Mouse (Mus musculus) cerebellum, adult 18-20 months (tissue): ENCODE measurements around the gene Myo5c.
"Not testable (repeated sequence)": the region's sequence is repeated elsewhere in the genome, so short reads cannot be mapped to it uniquely, and the experiment has no call there.

Source experiments
- DNase-seq, 2 experiments: peaks; one replicate each; pipeline ENCODE4 v3.0.0; 2021

The Myo5c gene

GRCm38 (mm10) chr9:75246080-75246930 lies 14.5 kb downstream of the Myo5c start:
- DNase-seq: no peak

GRCm38 (mm10) chr9:75247870-75248269 lies 16.1 kb downstream of the Myo5c start:
- no peak for DNase-seq

GRCm38 (mm10) chr9:75248359-75248758 lies 16.5 kb downstream of the Myo5c start:
- DNase-seq: no peak

- DNase-seq: no peak
Observed at GRCm38 (mm10) chr9:75248874-75249273, 17.1 kb downstream of the Myo5c start.

GRCm38 (mm10) chr9:75253158-75253557 lies 21.3 kb downstream of the Myo5c start:
- DNase-seq: not testable (repeated sequence)

- DNase-seq: no peak
Observed at GRCm38 (mm10) chr9:75253766-75254165, 21.9 kb downstream of the Myo5c start.

- DNase-seq: no peak
Observed at GRCm38 (mm10) chr9:75254196-75254955, 22.6 kb downstream of the Myo5c start.

- DNase-seq: no peak
Observed at GRCm38 (mm10) chr9:75255820-75256545, 24.2 kb downstream of the Myo5c start.

GRCm38 (mm10) chr9:75258792-75259191 lies 27.0 kb downstream of the Myo5c start:
- DNase-seq: no peak

GRCm38 (mm10) chr9:75259656-75260055 lies 27.8 kb downstream of the Myo5c start:
- no peak for DNase-seq

- no peak for DNase-seq
Observed at GRCm38 (mm10) chr9:75261332-75261872, 29.6 kb downstream of the Myo5c start.

GRCm38 (mm10) chr9:75262235-75262826 lies 30.5 kb downstream of the Myo5c start:
- DNase-seq: no peak

- no peak for DNase-seq
Observed at GRCm38 (mm10) chr9:75264008-75264718, 32.3 kb downstream of the Myo5c start.

GRCm38 (mm10) chr9:75267147-75267546 lies 35.3 kb downstream of the Myo5c start:
- no peak for DNase-seq

GRCm38 (mm10) chr9:75270382-75270781 lies 38.6 kb downstream of the Myo5c start:
- no peak for DNase-seq

- no peak for DNase-seq
Observed at GRCm38 (mm10) chr9:75271539-75271938, 39.7 kb downstream of the Myo5c start.

GRCm38 (mm10) chr9:75273646-75274045 lies 41.8 kb downstream of the Myo5c start:
- no peak for DNase-seq

- no peak for DNase-seq
Observed at GRCm38 (mm10) chr9:75274486-75274885, 42.7 kb downstream of the Myo5c start.

- DNase-seq: no peak
Observed at GRCm38 (mm10) chr9:75275051-75275450, 43.2 kb downstream of the Myo5c start.

- DNase-seq: peak; percentile 64 to 66
Observed at GRCm38 (mm10) chr9:75280814-75281213, 49.0 kb downstream of the Myo5c start.

- DNase-seq: no peak
Observed at GRCm38 (mm10) chr9:75282179-75282578, 50.4 kb downstream of the Myo5c start.

GRCm38 (mm10) chr9:75282830-75283229 lies 51.0 kb downstream of the Myo5c start:
- DNase-seq: peak; percentile 78 to 83
